Mouse (Mus musculus): ENCODE results near the gene Clec11a. TPM values are rescaled to one million over a fixed set of nuclear protein-coding genes. Genes with fewer than 3 reads are reported as not detected.

Gene Clec11a
- polyA plus RNA-seq, 1 experiment from 2014 or later = 3.7 TPM

DNA sequence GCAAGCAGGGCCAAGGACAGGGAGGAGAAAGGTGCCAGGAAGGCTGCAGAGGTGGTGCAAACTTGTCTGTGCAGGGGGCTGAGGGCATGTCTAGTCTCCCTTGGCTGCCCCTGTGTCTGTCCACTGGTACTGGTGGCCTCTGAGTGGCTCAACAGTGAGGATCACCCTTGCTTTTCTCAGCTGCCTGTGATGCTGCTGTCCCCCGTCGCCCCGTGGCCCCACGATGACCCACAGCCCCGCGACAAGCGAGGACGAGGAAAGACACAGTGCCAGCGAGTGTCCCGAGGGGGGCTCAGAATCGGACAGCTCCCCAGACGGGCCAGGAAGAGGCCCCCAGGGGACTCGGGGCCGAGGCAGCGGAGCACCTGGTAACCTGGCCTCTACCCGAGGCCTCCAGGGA, 5.8 kb upstream of the Clec11a start:
- no peak overlapping the region for H3K4me2 ChIP-seq (replicated peaks)
- H3K9ac ChIP-seq (replicated peaks) = no peak overlapping the region
- H3K4me3 ChIP-seq = no peak overlapping the region
- H3K4me1 ChIP-seq = peaks cover 20% of the 10 kb centered on the region
- peaks cover 23% of the 10 kb centered on the region for H3K36me3 ChIP-seq
- no peak for ATAC-seq (replicated peaks)
- no peaks in the 10 kb centered on the region for H3K27me3 ChIP-seq
- no peak overlapping the region for H3K27ac ChIP-seq (replicated peaks)
- WGBS = 72% methylated on average over 16 of the region's 16 CpGs
- H3K9me3 ChIP-seq = no peaks in the 10 kb centered on the region

DNA sequence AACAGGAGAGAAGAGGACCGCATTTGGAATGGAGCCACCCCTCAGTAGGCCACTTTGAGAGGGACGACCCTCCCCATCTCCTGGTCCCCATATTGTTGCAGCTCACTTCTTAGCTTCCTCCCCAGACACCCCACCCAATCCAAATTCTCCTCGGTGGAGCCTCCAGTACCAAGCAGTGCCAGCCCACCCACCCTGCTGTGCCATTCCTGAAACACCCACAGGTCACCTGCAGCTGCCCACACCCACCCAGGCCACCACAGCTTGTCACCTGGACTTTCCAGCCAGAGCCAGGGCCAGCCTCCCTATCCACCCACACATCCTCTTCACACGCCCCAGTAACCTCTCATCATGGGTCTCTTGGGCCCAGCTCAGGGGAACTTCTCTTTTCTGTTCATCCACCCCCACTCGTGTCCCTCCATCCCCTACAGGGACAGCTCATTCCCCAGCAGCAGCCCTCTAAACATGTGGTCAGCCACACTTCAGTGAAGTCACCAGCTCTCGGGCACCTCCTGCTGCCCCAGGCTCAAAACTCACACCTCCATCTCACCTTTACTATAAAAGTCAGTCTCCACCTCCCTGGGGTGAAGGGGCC, 5.1 kb upstream of the Clec11a start:
- 0 out of 2 replicates have a peak, but pooled peaks have one; percentile 5 for ATAC-seq (replicated peaks)
- H3K9me3 ChIP-seq = no peaks in the 10 kb centered on the region
- 23% methylated on average over 6 of the region's 6 CpGs for WGBS
- peak overlapping the region; percentile 67; the same call in 1 of the 2 replicates for H3K27ac ChIP-seq (replicated peaks)
- peak overlapping the region; percentile 96 for H3K4me2 ChIP-seq (replicated peaks)
- H3K4me1 ChIP-seq = peaks cover 20% of the 10 kb centered on the region
- H3K9ac ChIP-seq (replicated peaks) = peak overlapping the region; percentile 70
- H3K4me3 ChIP-seq = peak overlapping the region; percentile 74
- H3K27me3 ChIP-seq = no peaks in the 10 kb centered on the region
- H3K36me3 ChIP-seq = peaks cover 22% of the 10 kb centered on the region

DNA sequence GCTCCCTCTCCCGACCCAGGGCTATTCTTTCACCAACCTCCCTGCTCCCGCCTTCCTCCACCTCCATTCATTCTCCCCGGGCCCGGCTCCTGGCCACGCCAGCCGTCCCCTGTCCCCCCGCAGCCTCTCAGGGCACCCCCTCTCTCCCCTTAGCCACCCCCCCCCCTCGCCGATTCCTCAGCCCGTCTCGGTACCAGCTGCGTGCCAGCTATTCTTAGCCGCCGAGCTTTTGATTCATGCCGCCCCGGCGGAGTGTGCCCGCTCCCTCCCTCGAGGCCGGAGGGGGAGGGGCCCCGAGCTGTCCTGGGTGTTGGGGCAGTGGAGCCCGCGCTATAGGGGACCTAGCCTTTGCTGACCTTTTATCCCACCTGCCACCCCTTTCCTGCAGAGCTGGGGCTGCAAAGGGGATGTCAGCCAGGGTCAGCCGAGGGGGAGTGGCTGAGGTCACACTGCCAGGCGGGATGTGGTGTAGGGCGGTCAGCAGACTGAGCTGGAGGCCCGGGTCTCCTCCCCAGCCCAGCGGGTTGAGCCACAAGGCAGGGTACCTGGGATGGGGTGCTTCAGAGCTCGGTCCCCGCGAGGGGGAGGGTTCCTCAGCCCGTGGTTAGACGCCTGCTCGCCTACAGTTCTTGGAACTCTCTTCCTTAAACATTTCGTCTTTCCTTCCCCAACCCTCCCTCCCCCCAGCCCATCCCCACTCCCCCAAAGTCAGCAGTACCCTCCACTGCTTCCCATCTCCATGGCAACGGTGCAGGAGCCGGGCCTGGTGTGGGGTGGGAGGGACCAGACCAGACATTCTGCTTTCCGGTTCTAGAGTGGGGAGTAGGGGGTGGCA, 4.4 kb upstream of the Clec11a start:
- Histone ChIP-seq H3K4me3 (peak overlapping the region; percentile 74), H3K27me3 (no peaks in the 10 kb centered on the region), H3K9me3 (no peaks in the 10 kb centered on the region), H3K36me3 (peaks cover 15% of the 10 kb centered on the region; the same call in 1 of the 2 replicates), H3K4me2 (replicated peaks) (peak overlapping the region; percentile 96), H3K27ac (replicated peaks) (peak overlapping the region; percentile 67), H3K4me1 (peaks cover 20% of the 10 kb centered on the region), H3K9ac (replicated peaks) (peak overlapping the region; percentile 70)
- WGBS = under 1% methylated on average over 37 of the region's 38 CpGs
- ATAC-seq (replicated peaks) = peak; percentile 39

DNA sequence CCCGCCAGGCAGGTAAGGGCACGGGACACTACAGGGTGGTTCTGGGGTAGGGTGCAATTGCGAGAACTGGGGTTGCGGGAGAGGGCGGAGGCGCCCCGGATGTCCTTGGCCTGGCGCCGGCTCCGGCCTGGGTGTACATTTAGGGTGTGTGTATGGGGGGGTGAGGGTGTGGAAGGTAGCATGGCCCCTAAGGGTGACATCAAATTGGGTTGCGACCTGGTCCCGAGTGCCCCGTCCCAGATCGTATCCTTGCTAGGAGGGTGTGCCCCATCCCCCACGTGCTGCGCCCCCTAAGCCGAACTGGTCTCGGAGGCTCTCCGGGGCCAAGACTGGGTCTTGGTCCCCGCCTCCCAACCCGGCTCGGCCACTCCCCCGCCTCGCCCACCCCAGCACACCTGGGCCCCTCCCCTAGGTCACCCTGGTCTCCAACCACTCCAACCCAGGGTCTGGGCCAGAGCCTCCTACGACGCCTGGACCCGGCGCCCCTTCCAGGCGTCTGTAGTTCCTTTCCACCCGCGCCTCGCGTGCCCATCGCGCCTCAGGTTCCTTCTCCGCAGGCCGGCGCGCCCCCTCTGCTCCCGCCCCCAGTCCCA, 3.7 kb upstream of the Clec11a start:
- peak; percentile 12 for ATAC-seq (replicated peaks)
- Histone ChIP-seq H3K36me3 (peaks cover 11% of the 10 kb centered on the region; the same call in 1 of the 2 replicates), H3K27ac (replicated peaks) (peak overlapping the region; percentile 67), H3K4me1 (peaks cover 23% of the 10 kb centered on the region), H3K4me3 (peak overlapping the region; percentile 74), H3K9me3 (no peaks in the 10 kb centered on the region), H3K4me2 (replicated peaks) (peak overlapping the region; percentile 96), H3K9ac (replicated peaks) (peak overlapping the region; percentile 70), H3K27me3 (no peaks in the 10 kb centered on the region)
- WGBS = under 1% methylated on average over 39 of the region's 40 CpGs

DNA sequence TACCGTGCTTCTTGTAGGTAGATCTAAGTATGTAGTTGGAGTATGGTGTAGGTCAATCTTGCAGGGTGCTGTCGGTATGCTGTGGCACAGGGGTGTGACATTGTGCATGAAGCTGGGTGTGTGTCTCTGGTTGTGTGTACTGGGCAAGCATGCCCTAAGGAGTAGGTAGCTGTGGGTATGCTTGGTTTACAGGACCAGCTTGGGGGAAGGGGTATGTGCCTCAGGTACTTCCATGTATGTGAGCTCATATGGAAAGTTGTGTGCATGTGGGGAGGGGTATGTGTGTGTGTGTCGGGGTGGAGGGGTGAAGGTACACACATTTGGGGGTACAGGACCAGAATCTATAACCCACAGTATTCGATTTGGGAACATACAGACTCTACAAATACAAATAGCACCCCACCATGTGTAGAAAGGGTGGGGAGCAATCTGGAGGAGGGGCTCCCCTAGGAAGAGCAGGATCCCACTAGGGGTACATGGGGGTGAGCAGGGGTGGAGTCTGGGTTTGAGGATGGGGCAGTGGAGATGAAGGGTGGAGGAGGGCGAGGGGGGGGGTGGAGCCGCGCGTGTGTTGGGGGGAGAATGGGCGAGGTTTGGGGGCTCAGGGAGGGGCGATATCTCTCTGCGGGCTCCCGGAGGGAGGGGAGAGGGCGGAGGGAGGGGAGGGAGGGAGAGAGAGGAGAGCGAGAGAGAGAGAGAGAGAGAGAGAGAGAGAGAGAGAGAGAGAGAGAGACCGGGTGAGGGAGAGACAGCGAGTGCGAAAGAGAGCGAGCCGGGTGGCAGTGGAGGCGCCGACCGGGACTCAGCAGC, 3.0 kb upstream of the Clec11a start, which contains the start of gene Shank1:
Gene Shank1, plus strand, starts transcription at position 779 of the 810 bp plus-strand sequence.
- Histone ChIP-seq H3K9ac (replicated peaks) (peak within 1 kb of the TSS; percentile 70), H3K4me2 (replicated peaks) (peak within 1 kb of the TSS; percentile 96), H3K9me3 (no peaks in the 10 kb centered on the region), H3K4me3 (peak within 1 kb of the TSS; percentile 74), H3K27me3 (no peaks in the 10 kb centered on the region), H3K36me3 (peaks cover 10% of the 10 kb centered on the region; the same call in 1 of the 2 replicates), H3K4me1 (peaks cover 23% of the 10 kb centered on the region), H3K27ac (replicated peaks) (peak within 1 kb of the TSS; percentile 67)
- ATAC-seq (replicated peaks) = no peak
- whole genome bisulfite sequencing = 22% methylated on average over 11 of the region's 22 CpGs

DNA sequence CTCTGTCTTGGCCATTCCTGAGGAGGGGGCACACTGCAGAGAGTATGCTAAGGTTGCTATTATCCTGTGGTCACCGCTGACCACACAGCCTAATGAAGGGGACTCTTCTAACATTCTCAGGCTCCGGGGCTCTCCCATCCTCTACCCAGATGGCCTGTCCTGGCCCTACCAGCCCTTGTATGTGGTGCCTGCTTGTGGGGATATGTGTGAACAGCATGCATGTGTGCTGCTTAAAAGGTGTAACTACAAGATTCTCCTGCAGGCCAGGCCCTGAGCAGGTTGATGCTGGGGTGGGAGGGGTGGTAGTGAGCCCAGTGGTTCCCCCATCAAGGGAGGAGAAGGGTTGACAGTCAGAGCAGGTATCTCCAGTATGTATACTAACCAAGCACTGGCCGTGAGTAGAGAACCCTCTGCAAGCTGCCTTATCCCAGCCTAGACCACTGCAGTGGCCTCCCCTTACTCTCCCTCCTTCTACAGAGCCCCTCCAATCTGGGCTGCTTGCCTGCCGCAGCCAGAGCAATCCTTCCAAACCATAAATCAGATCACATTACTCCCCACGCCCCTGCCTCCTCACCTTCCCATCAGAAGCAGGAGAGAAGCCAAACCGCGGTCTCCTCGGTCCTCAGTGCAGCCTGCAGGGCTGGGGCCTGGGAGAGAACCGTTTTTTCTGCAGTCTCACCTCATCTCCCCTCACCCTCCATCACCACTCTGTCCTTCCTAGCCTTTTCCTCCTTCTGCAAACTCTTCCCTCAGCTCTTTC, 739 bp upstream of the Clec11a start:
- Histone ChIP-seq H3K36me3 (no peaks in the 10 kb centered on the region), H3K4me1 (peaks cover 32% of the 10 kb centered on the region), H3K4me3 (no peak overlapping the region), H3K9ac (replicated peaks) (no peak overlapping the region), H3K9me3 (no peaks in the 10 kb centered on the region), H3K27me3 (no peaks in the 10 kb centered on the region), H3K27ac (replicated peaks) (no peak overlapping the region), H3K4me2 (replicated peaks) (no peak overlapping the region)
- ATAC-seq (replicated peaks) = no peak
- 60% methylated on average over 9 of the region's 9 CpGs for WGBS

DNA sequence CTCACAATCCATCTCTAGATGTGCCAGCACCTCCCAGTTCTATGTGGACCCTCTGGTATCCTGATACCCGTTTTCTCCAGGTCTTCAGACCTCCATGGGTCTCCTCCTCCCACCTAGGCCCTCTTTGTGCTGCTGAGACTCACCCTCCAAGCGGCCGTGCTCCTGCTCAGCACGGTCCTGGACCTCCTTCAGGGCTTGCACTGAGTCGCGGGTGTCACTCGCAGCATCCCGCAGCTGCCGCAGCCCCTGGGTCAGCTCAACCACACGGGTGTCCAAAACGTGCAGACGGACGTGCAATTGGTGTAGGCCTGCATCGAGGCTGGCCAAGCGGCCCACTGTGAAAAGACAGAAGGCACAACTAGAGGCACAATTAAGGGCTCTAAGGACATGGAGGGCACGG, 1.0 kb downstream of the Clec11a start:
- Histone ChIP-seq H3K9me3 (no peaks in the 10 kb centered on the region), H3K27ac (replicated peaks) (peak overlapping the region; percentile 93; the same call in 1 of the 2 replicates), H3K4me2 (replicated peaks) (peak overlapping the region; percentile 62), H3K27me3 (no peaks in the 10 kb centered on the region), H3K4me1 (peaks cover 17% of the 10 kb centered on the region), H3K4me3 (peak overlapping the region; percentile 63), H3K9ac (replicated peaks) (no peak overlapping the region), H3K36me3 (no peaks in the 10 kb centered on the region)
- no peak; the same call in 1 of the 2 replicates for ATAC-seq (replicated peaks)
- 7% methylated on average over 16 of the region's 16 CpGs for WGBS

DNA sequence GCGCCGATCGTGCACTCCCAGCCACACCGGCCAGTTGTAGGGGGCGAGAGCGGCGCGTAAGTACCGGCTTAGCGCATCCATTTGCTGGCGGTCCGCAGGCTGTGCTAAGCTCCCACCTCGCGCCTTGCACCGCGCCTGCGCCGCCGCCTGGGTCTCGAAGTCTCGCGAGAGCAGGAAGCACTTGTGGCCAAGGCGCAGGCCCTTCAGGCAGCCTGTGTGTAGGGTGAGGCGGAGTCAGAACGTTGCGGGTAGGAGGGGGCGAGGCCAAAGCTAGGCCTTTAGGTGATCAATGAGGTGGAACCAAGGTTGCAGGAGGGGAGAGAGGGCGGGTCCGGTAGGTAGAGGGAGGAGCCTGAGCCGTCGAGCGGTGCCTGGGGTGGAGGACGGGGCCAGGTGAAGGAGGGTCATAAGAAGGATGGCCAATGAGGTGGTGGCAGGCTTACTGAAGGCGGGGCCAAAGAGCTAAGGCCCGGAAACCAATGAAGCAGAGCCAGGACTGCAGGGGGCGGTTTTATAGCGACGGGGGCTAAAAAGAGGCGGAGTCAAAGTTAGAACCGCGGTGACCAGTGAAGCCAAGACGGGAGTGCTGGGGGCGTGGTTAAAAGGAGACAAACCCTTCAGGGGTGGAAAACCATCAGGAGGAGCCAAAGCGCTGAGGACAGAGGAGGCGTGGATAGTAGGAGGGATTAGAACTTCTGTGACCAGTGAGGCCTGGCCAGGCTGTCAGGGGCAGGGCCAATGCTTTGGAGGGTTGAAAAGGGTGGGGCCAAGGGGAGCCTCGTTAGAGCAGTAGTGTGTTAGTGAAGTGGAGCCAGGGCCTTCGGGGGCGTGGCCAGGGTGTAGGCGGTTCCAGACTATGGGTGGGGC, 1.7 kb downstream of the Clec11a start:
- peak; percentile 95 for ATAC-seq (replicated peaks)
- Histone ChIP-seq H3K4me2 (replicated peaks) (peak overlapping the region; percentile 62), H3K9ac (replicated peaks) (peak overlapping the region; percentile 92), H3K27me3 (no peaks in the 10 kb centered on the region), H3K4me1 (peaks cover 12% of the 10 kb centered on the region), H3K36me3 (no peaks in the 10 kb centered on the region), H3K27ac (replicated peaks) (peak overlapping the region; percentile 93), H3K4me3 (peak overlapping the region; percentile 63), H3K9me3 (no peaks in the 10 kb centered on the region)
- WGBS = under 1% methylated on average over 49 of the region's 49 CpGs

DNA sequence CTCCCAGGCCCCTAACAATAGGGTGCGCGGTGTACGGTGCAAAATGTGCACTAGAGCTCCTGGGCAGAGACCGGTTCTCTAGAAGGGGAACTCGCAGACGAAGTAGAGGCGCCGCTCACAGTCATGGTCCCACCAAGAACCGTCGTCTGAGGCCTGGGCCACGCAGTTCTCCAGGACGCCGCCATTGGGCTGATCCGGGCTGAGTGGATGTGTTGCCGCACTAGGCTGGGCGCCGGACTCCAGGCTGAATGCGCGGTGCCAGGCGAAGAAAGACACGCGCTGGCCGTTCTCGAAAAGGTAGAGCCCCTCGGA, 2.3 kb downstream of the Clec11a start:
- no peaks in the 10 kb centered on the region for H3K27me3 ChIP-seq
- no peaks in the 10 kb centered on the region for H3K36me3 ChIP-seq
- H3K4me2 ChIP-seq (replicated peaks) = peak overlapping the region; percentile 62
- peak; percentile 57 for ATAC-seq (replicated peaks)
- H3K9ac ChIP-seq (replicated peaks) = peak overlapping the region; percentile 92
- H3K4me1 ChIP-seq = peaks cover 12% of the 10 kb centered on the region
- no peaks in the 10 kb centered on the region for H3K9me3 ChIP-seq
- H3K4me3 ChIP-seq = peak overlapping the region; percentile 63
- WGBS = 1% methylated on average over 25 of the region's 25 CpGs
- peak overlapping the region; percentile 93 for H3K27ac ChIP-seq (replicated peaks)

All from forebrain, embryonic 15.5 days (tissue).